13 mouse cellular contexts compared by ENCODE assay signal in the genomic region with DNA sequence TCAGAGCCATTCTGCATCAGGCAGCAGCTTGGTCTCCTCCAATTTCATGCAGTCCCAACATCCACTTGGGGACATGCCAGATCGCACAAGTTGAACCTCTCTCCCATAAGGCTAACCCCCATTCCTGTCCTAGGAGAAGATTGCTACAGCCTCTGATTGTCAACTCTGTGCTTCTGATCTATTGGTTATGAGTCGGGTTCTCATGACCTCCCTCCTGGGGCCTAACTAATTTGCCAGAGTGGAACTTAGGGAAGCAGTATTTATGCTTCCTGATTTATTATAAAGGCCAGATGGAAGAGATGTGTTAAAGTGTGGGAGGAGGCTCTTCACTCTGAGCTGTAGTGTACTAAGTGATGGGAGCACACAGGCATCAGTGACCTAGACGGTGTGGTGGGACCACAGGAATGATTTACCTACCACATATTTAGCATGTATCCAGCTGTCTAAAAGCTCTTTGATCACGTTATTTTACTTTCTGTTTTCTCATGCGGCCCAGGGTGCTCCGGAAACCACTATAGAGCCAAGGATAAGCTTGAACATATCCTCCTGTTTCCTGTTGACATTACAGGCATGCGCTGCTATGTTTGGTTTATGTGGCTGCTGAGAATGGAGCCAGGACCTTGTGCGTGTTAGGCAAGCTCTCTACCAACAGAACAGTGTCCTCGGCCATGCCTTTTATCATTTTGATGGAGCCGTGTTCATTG. TPM values are rescaled to one million over a fixed set of nuclear protein-coding genes. Genes with fewer than 3 reads are reported as not detected.
DNase-seq lines count a peak whose midpoint lies in the region; ATAC-seq and TF ChIP-seq lines count a peak whose summit lies in the region.
"Had no signal": no experiment of that assay in that cellular context is flagged by ENCODE, and none has a peak within 500 bp of the region (broad histone marks: within the 10 kb centered on the region; RNA-seq: fewer than 3 reads in every experiment).

No protein-coding gene starts in this region.

- no peak overlapping the region for H3K9ac ChIP-seq in heart, embryonic 15.5 days
- H3K9ac ChIP-seq in kidney, postnatal 0 days (ENCODE audit: low read depth, low read length) = no peak overlapping the region
- no peak overlapping the region for H3K9ac ChIP-seq in forebrain, embryonic 16.5 days (replicated peaks; ENCODE audit: low read depth, low read length)
- H3K9ac ChIP-seq: forebrain, embryonic 12.5 days; hindbrain, embryonic 15.5 days; midbrain, embryonic 15.5 days had no signal

- no peaks in the 10 kb centered on the region for H3K9me3 ChIP-seq in heart, embryonic 15.5 days (replicated peaks)
- no peaks in the 10 kb centered on the region for H3K9me3 ChIP-seq in kidney, postnatal 0 days (replicated peaks; ENCODE audit: low read length)
- no peaks in the 10 kb centered on the region for H3K9me3 ChIP-seq in forebrain, embryonic 16.5 days (ENCODE audit: control insufficient read depth, low read length)
- H3K9me3 ChIP-seq: forebrain, embryonic 12.5 days; hindbrain, embryonic 15.5 days; midbrain, embryonic 15.5 days had no signal

- peak; percentile 25; the same call in 1 of the 2 replicates for ATAC-seq in heart, embryonic 15.5 days (replicated peaks; ENCODE audit: insufficient number of reproducible peaks, insufficient read depth, low FRiP score, low read depth)
- peak; percentile 98 for ATAC-seq in CD4-positive, CD25-positive, alpha-beta regulatory T cell, adult 4 months
- ATAC-seq in kidney, postnatal 0 days (replicated peaks; ENCODE audit: low FRiP score, low read depth) = peak; percentile 79
- ATAC-seq in forebrain, embryonic 16.5 days = no peak
- ATAC-seq: midbrain, embryonic 15.5 days had no signal

- DNase-seq in heart, adult 9 months (ENCODE audit: low spot score in 2 of 2) = no peak
- DNase-seq in kidney, postnatal 0 days (ENCODE audit: low spot score) = peak; percentile 96
- DNase-seq in cerebellum, adult 11-12 months = no peak
- DNase-seq in testis, postnatal 14 days (ENCODE audit: low spot score) = no peak
- DNase-seq: cerebellum, adult 8-10 months; left cerebral cortex, postnatal 4 days had no signal

- 59% methylated on average over 10 of the region's 10 CpGs for WGBS in heart, embryonic 15.5 days
- WGBS in kidney, postnatal 0 days = 24% methylated on average over 10 of the region's 10 CpGs
- 73% methylated on average over 10 of the region's 10 CpGs for WGBS in small intestine, adult 2 months
- 87% methylated on average over 10 of the region's 10 CpGs for WGBS in forebrain, embryonic 16.5 days

- H3K36me3 ChIP-seq in heart, embryonic 15.5 days = no peaks in the 10 kb centered on the region
- H3K36me3 ChIP-seq in kidney, postnatal 0 days (ENCODE audit: insufficient read depth, low read length) = no peaks in the 10 kb centered on the region
- H3K36me3 ChIP-seq in small intestine, adult 2 months (ENCODE audit: control insufficient read depth, insufficient read depth, low read length) = no peaks in the 10 kb centered on the region
- H3K36me3 ChIP-seq in forebrain, embryonic 16.5 days (ENCODE audit: control insufficient read depth, insufficient read depth) = no peaks in the 10 kb centered on the region
- H3K36me3 ChIP-seq: forebrain, embryonic 12.5 days; hindbrain, embryonic 15.5 days; midbrain, embryonic 15.5 days had no signal

- 0 out of 2 replicates have a peak overlapping the region, but pooled peaks have one; percentile 7 for H3K27ac ChIP-seq in heart, embryonic 15.5 days
- H3K27ac ChIP-seq in kidney, postnatal 0 days = peak overlapping the region; percentile 68; the same call in 1 of the 2 replicates
- H3K27ac ChIP-seq in small intestine, adult 2 months (ENCODE audit: insufficient read depth, low read depth, low read length) = peak overlapping the region; percentile 50
- no peak overlapping the region for H3K27ac ChIP-seq in forebrain, embryonic 16.5 days (ENCODE audit: low read length)
- H3K27ac ChIP-seq: forebrain, embryonic 12.5 days; hindbrain, embryonic 15.5 days; midbrain, embryonic 15.5 days had no signal

- H3K4me2 ChIP-seq in heart, embryonic 15.5 days = no peak overlapping the region
- no peak overlapping the region for H3K4me2 ChIP-seq in kidney, postnatal 0 days (ENCODE audit: low read length)
- no peak overlapping the region for H3K4me2 ChIP-seq in forebrain, embryonic 16.5 days (ENCODE audit: low read length)
- H3K4me2 ChIP-seq: forebrain, embryonic 12.5 days; hindbrain, embryonic 15.5 days; midbrain, embryonic 15.5 days had no signal

- H3K4me3 ChIP-seq in heart, embryonic 15.5 days = no peak overlapping the region
- H3K4me3 ChIP-seq in kidney, postnatal 0 days (replicated peaks; ENCODE audit: low read depth, low read length) = no peak overlapping the region
- H3K4me3 ChIP-seq in small intestine, adult 2 months (ENCODE audit: low read depth, low read length) = no peak overlapping the region
- H3K4me3 ChIP-seq in forebrain, embryonic 16.5 days (replicated peaks; ENCODE audit: low read length) = no peak overlapping the region
- H3K4me3 ChIP-seq: forebrain, embryonic 12.5 days; hindbrain, embryonic 15.5 days; midbrain, embryonic 15.5 days had no signal

- no peaks in the 10 kb centered on the region for H3K4me1 ChIP-seq in heart, embryonic 15.5 days (replicated peaks)
- H3K4me1 ChIP-seq in kidney, postnatal 0 days (replicated peaks; ENCODE audit: insufficient read depth, low read length) = peaks cover 8% of the 10 kb centered on the region
- H3K4me1 ChIP-seq in small intestine, adult 2 months (ENCODE audit: control insufficient read depth, insufficient read depth, insufficient read length, low read length) = peaks cover 3% of the 10 kb centered on the region; the same call in 1 of the 2 replicates
- no peaks in the 10 kb centered on the region for H3K4me1 ChIP-seq in forebrain, embryonic 16.5 days (replicated peaks; ENCODE audit: control insufficient read depth, insufficient read depth, low read length)
- H3K4me1 ChIP-seq: forebrain, embryonic 12.5 days; hindbrain, embryonic 15.5 days; midbrain, embryonic 15.5 days had no signal

- no peaks in the 10 kb centered on the region for H3K27me3 ChIP-seq in heart, embryonic 15.5 days
- H3K27me3 ChIP-seq in kidney, postnatal 0 days (ENCODE audit: insufficient read depth, low read length) = no peaks in the 10 kb centered on the region
- no peaks in the 10 kb centered on the region for H3K27me3 ChIP-seq in small intestine, adult 2 months (ENCODE audit: control insufficient read depth, insufficient read depth, low read length)
- no peaks in the 10 kb centered on the region for H3K27me3 ChIP-seq in forebrain, embryonic 16.5 days (replicated peaks; ENCODE audit: control insufficient read depth, insufficient read depth, low read length)
- H3K27me3 ChIP-seq: forebrain, embryonic 12.5 days; hindbrain, embryonic 15.5 days; midbrain, embryonic 15.5 days had no signal

- no peak for TF ChIP-seq POLR2A in small intestine, adult 2 months (IDR thresholded peaks at IDR 0.05; ENCODE audit: low read depth, low read length)

- TF ChIP-seq CTCF in kidney, postnatal 0 days (IDR thresholded peaks at IDR 0.05; ENCODE audit: low read depth) = no peak
- TF ChIP-seq CTCF in small intestine, adult 2 months (IDR thresholded peaks at IDR 0.05; ENCODE audit: extremely low read depth, insufficient read length, insufficient replicate concordance, low read depth, low read length) = no peak

RNA-seq across cellular contexts. Expression of a gene that starts 18.6 kb away (rescaled TPM):
- 3.3 and 5.1 TPM in 2 replicates for polyA plus RNA-seq in heart, embryonic 15.5 days (2015; fragmentation: Nextera tagmentation; extraction: Ambion mirVana)
- 1 to 10 TPM; 2.1 to 3.0 TPM for polyA plus RNA-seq in CD4-positive, CD25-positive, alpha-beta regulatory T cell, adult 4 months (2017; shearing (Covaris generic))
- polyA plus RNA-seq in kidney, postnatal 0 days (2015; fragmentation: Nextera tagmentation; extraction: Ambion mirVana) = 25.4 and 26.7 TPM in 2 replicates
- 65.6 and 74.2 TPM in 2 replicates for polyA plus RNA-seq in small intestine, adult 2 months (2012; rRNA removed)
- polyA plus RNA-seq in forebrain, embryonic 16.5 days (2015; fragmentation: Nextera tagmentation; extraction: Ambion mirVana) = 1.0 and 1.1 TPM in 2 replicates

RNA-seq across cellular contexts. Expression of a gene that starts 46.8 kb away (rescaled TPM):
- 49.1 and 65.3 TPM in 2 replicates for polyA plus RNA-seq in heart, embryonic 15.5 days (2015; fragmentation: Nextera tagmentation; extraction: Ambion mirVana)
- 10 to 100 TPM; 17.8 to 34.4 TPM for polyA plus RNA-seq in CD4-positive, CD25-positive, alpha-beta regulatory T cell, adult 4 months (2017; shearing (Covaris generic))
- 95.7 and 110 TPM in 2 replicates for polyA plus RNA-seq in kidney, postnatal 0 days (2015; fragmentation: Nextera tagmentation; extraction: Ambion mirVana)
- polyA plus RNA-seq in small intestine, adult 2 months (2012; rRNA removed) = 13.2 and 14.4 TPM in 2 replicates
- polyA plus RNA-seq in forebrain, embryonic 16.5 days (2015; fragmentation: Nextera tagmentation; extraction: Ambion mirVana) = 14.6 and 15.9 TPM in 2 replicates
